Mouse (Mus musculus): ENCODE data around the gene Tet3.

Gene Tet3

GRCm38 (mm10) chr6:83478217-83478616, 19.3 kb upstream of the Tet3 start:
- DNase-seq (ENCODE audit: low spot score) = no peak

GRCm38 (mm10) chr6:83475431-83475830, 16.5 kb upstream of the Tet3 start:
- no peak for DNase-seq (ENCODE audit: low spot score)

GRCm38 (mm10) chr6:83473240-83473639, 14.4 kb upstream of the Tet3 start:
- DNase-seq (ENCODE audit: low spot score) = peak; percentile 77

- DNase-seq (ENCODE audit: low spot score) = peak; percentile 45
Observed at GRCm38 (mm10) chr6:83471739-83472138, 12.9 kb upstream of the Tet3 start.

GRCm38 (mm10) chr6:83464011-83464410, 5.1 kb upstream of the Tet3 start:
- no peak for DNase-seq (ENCODE audit: low spot score)

- no peak for DNase-seq (ENCODE audit: low spot score)
Observed at GRCm38 (mm10) chr6:83456984-83457810, 1.7 kb downstream of the Tet3 start.

GRCm38 (mm10) chr6:83456131-83456983, 2.5 kb downstream of the Tet3 start:
- peak; percentile 64 for DNase-seq (ENCODE audit: low spot score)

GRCm38 (mm10) chr6:83455328-83456130, 3.4 kb downstream of the Tet3 start:
- no peak for DNase-seq (ENCODE audit: low spot score)

GRCm38 (mm10) chr6:83453706-83454105, 5.2 kb downstream of the Tet3 start:
- no peak for DNase-seq (ENCODE audit: low spot score)

- no peak for DNase-seq (ENCODE audit: low spot score)
Observed at GRCm38 (mm10) chr6:83450451-83451303, 8.2 kb downstream of the Tet3 start.

GRCm38 (mm10) chr6:83449440-83449839, 9.4 kb downstream of the Tet3 start:
- DNase-seq (ENCODE audit: low spot score) = no peak

- no peak for DNase-seq (ENCODE audit: low spot score)
Observed at GRCm38 (mm10) chr6:83448911-83449310, 10.0 kb downstream of the Tet3 start.

GRCm38 (mm10) chr6:83447031-83447430, 11.9 kb downstream of the Tet3 start:
- DNase-seq (ENCODE audit: low spot score) = no peak

- DNase-seq (ENCODE audit: low spot score) = no peak
Observed at GRCm38 (mm10) chr6:83445796-83446195, 13.1 kb downstream of the Tet3 start.

- peak; percentile 98 for DNase-seq (ENCODE audit: low spot score)
Observed at GRCm38 (mm10) chr6:83443441-83444340, 15.2 kb downstream of the Tet3 start.

GRCm38 (mm10) chr6:83442639-83443038, 16.2 kb downstream of the Tet3 start:
- peak; percentile 59 for DNase-seq (ENCODE audit: low spot score)

GRCm38 (mm10) chr6:83441259-83442061, 17.4 kb downstream of the Tet3 start:
- DNase-seq (ENCODE audit: low spot score) = peak; percentile 90

GRCm38 (mm10) chr6:83440510-83441258, 18.2 kb downstream of the Tet3 start:
- DNase-seq (ENCODE audit: low spot score) = peak; percentile 73

GRCm38 (mm10) chr6:83440197-83440509, 18.7 kb downstream of the Tet3 start:
- no peak for DNase-seq (ENCODE audit: low spot score)
